Mouse (Mus musculus): ENCODE data around the gene Sesn1. TPM values are rescaled to one million over a fixed set of nuclear protein-coding genes. Genes with fewer than 3 reads are reported as not detected.

Sesn1 gene
- 30.5 and 32.5 TPM in 2 replicates for polyA plus RNA-seq (2014; fragmentation: Nextera tagmentation; extraction: Ambion mirVana)

DNA sequence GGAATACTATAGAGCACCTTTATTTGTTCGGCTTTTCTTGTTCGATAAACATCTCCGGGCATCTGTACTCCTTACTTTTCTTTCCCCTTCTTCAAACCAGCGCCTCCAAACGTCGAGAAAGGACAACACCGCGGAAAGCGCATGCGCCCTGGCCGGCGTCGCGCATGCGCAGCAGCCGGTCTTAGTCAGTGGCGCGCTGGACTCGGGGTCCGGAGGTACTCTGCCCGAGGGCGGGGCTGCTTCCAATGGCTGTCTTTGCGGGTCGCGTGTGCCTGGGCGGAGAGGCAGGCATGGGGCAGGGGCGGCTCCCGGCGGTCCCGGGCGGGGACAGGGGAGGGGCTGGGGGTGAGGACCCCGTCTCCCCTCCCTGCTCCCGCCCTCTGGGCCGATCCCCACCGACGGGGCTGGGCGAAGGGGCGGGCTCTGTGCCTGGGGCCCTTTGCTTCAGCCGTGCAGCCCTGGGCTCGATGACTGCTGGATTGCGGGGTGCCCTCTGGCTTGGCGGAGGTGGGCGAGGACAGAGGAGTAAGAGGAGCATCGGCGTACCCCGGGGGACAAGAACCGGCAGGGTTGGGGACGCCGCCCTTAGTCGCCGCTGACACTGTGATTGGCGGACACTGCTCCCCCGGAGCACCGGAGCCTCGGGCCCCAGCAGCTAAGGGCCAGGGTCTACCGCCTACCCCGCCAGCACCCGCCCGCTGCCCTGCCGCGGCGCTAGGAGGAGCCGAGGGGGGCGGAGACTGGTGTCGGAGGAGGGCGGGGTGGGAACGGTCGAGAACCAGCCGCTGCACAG, at the start of gene Sesn1, which contains the start of gene Cep57l1:
TSS of gene Sesn1 (plus strand) at position 165 of the 793 bp plus-strand sequence.
TSS of gene Cep57l1 (minus strand) at position 101 of the 793 bp plus-strand sequence.
- Histone ChIP-seq H3K27me3 (ENCODE audit: insufficient read depth, low read length) (no peaks in the 10 kb centered on the region), H3K4me3 (ENCODE audit: low read depth, low read length) (peak within 1 kb of the TSS; percentile 69), H3K27ac (ENCODE audit: low read depth) (peak within 1 kb of the TSS; percentile 96), H3K4me2 (peak within 1 kb of the TSS; percentile 81), H3K36me3 (ENCODE audit: insufficient read depth) (no peaks in the 10 kb centered on the region), H3K9me3 (ENCODE audit: low read depth, low read length) (no peaks in the 10 kb centered on the region), H3K9ac (peak within 1 kb of the TSS; percentile 73), H3K4me1 (ENCODE audit: insufficient read depth) (peaks cover 14% of the 10 kb centered on the region)
- WGBS, result under 1% methylated on average over 67 of the region's 69 CpGs
- peak; percentile 97 for DNase-seq
- peak; percentile 98 for ATAC-seq (ENCODE audit: insufficient read depth)
- TF ChIP-seq CTCF (IDR thresholded peaks at IDR 0.05; ENCODE audit: low read depth), result peak; percentile 11

DNA sequence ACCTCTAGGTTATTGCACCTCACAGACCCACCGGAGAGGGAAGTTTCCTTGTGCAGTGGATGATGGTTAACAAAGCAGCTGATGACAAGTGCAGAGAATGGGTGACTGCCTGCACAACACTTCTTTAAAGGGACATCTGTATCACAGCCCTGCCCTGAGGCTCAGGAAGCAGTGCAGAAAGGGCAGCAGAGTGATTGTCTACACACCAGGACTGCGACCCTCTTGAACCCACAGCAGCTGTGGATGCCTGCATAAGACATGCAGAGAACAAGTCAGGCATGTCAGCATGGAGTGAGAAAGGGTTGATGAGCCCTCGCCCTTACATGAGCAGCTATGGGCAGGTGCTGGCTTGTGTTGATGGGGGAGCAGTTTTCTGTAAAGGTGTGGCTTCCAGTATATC, 48.9 kb upstream of the Sesn1 start:
- no peaks in the 10 kb centered on the region for H3K9me3 ChIP-seq (ENCODE audit: low read depth, low read length)
- no peak overlapping the region for H3K4me2 ChIP-seq
- 70% methylated on average over 3 of the region's 3 CpGs for WGBS
- no peak for ATAC-seq (ENCODE audit: insufficient read depth)
- H3K4me3 ChIP-seq (ENCODE audit: low read depth, low read length), result no peak overlapping the region
- no peaks in the 10 kb centered on the region for H3K27me3 ChIP-seq (ENCODE audit: insufficient read depth, low read length)
- no peaks in the 10 kb centered on the region for H3K4me1 ChIP-seq (ENCODE audit: insufficient read depth)
- no peaks in the 10 kb centered on the region for H3K36me3 ChIP-seq (ENCODE audit: insufficient read depth)
- no peak for DNase-seq
- TF ChIP-seq CTCF (IDR thresholded peaks at IDR 0.05; ENCODE audit: low read depth), result no peak
- no peak overlapping the region for H3K9ac ChIP-seq
- no peak overlapping the region for H3K27ac ChIP-seq (ENCODE audit: low read depth)

DNA sequence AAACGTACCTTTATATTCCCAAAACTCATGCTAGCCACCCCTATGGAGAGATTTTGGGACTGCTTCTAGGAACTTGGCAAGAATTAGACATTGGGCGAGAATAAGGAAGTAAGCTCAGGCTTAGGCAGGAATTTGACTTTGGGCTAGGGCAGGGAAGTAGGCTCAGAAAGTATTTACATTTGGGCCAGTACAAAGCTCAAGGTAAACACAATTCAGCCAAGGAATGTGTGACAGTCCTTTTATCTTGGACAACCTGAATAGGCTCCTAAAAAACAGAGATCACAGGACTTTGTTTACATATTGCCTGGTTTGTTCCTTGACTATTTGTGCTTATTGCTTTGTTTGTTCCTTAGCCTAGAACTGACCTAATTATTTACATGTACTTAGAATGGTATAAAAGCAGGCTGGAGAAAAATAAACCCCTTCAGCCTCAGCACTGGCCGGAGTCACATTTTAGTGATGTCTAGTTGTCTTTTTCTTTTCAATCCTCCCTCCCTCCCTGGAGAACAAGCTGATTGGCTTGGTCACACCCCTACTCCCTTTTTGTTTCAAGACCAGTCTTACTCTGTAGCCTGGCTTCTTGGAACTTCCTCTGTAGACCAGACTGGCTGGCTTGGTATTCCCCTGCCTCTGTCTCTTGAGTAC, 45.9 kb upstream of the Sesn1 start:
- Histone ChIP-seq H3K9ac (no peak overlapping the region), H3K4me1 (ENCODE audit: insufficient read depth) (no peaks in the 10 kb centered on the region), H3K9me3 (ENCODE audit: low read depth, low read length) (no peaks in the 10 kb centered on the region), H3K4me2 (no peak overlapping the region), H3K27me3 (ENCODE audit: insufficient read depth, low read length) (no peaks in the 10 kb centered on the region), H3K36me3 (ENCODE audit: insufficient read depth) (no peaks in the 10 kb centered on the region), H3K27ac (ENCODE audit: low read depth) (no peak overlapping the region), H3K4me3 (ENCODE audit: low read depth, low read length) (no peak overlapping the region)
- ATAC-seq (ENCODE audit: insufficient read depth), result no peak
- WGBS, result 64% methylated on average over 3 of the region's 3 CpGs
- no peak for TF ChIP-seq CTCF (IDR thresholded peaks at IDR 0.05; ENCODE audit: low read depth)
- DNase-seq, result no peak

- no peak overlapping the region for H3K9ac ChIP-seq
- no peak overlapping the region for H3K27ac ChIP-seq (ENCODE audit: low read depth)
- H3K27me3 ChIP-seq (ENCODE audit: insufficient read depth, low read length), result no peaks in the 10 kb centered on the region
- no peaks in the 10 kb centered on the region for H3K9me3 ChIP-seq (ENCODE audit: low read depth, low read length)
- no peak overlapping the region for H3K4me3 ChIP-seq (ENCODE audit: low read depth, low read length)
- DNase-seq, result no peak
- no peak for ATAC-seq (ENCODE audit: insufficient read depth)
- 94% methylated on average over 4 of the region's 4 CpGs for WGBS
- TF ChIP-seq CTCF (IDR thresholded peaks at IDR 0.05; ENCODE audit: low read depth), result no peak
- H3K4me2 ChIP-seq, result no peak overlapping the region
- no peaks in the 10 kb centered on the region for H3K4me1 ChIP-seq (ENCODE audit: insufficient read depth)
- H3K36me3 ChIP-seq (ENCODE audit: insufficient read depth), result no peaks in the 10 kb centered on the region
Observed at GRCm38 (mm10) chr10:41765586-41765985, 44.1 kb upstream of the Sesn1 start.

DNA sequence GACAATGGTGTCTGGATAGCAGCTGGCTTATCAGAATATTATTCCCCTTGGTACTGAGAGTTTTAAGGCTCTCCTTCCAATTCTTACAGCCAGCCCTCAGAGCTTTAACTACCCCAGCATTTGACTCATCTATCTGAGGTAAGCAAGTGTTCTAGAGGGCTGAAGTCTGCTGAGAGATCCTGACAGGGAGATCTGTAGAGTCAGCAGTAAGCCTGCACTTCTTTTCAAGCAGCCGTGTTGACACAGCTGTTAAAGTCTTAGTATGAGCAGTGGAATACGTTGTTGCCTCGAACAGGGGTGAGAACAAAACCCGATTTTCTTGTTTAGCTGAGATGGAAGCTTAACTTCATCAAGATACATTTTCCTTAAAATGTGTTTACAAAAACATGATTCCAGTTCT, 43.5 kb upstream of the Sesn1 start:
- ATAC-seq (ENCODE audit: insufficient read depth) (no peak), DNase-seq (peak; percentile 21)
- Histone ChIP-seq H3K9ac (no peak overlapping the region), H3K27ac (ENCODE audit: low read depth) (no peak overlapping the region), H3K9me3 (ENCODE audit: low read depth, low read length) (no peaks in the 10 kb centered on the region), H3K4me2 (no peak overlapping the region), H3K36me3 (ENCODE audit: insufficient read depth) (no peaks in the 10 kb centered on the region), H3K4me3 (ENCODE audit: low read depth, low read length) (no peak overlapping the region), H3K27me3 (ENCODE audit: insufficient read depth, low read length) (no peaks in the 10 kb centered on the region), H3K4me1 (ENCODE audit: insufficient read depth) (no peaks in the 10 kb centered on the region)
- WGBS, result 44% methylated on average over 4 of the region's 4 CpGs
- TF ChIP-seq CTCF (IDR thresholded peaks at IDR 0.05; ENCODE audit: low read depth), result no peak

GRCm38 (mm10) chr10:41767254-41767653, 42.5 kb upstream of the Sesn1 start:
- TF ChIP-seq CTCF (IDR thresholded peaks at IDR 0.05; ENCODE audit: low read depth), result no peak
- H3K4me2 ChIP-seq, result no peak overlapping the region
- ATAC-seq (ENCODE audit: insufficient read depth) (no peak), DNase-seq (no peak)
- H3K9me3 ChIP-seq (ENCODE audit: low read depth, low read length), result no peaks in the 10 kb centered on the region
- WGBS, result 87% methylated on average over 6 of the region's 6 CpGs
- H3K4me3 ChIP-seq (ENCODE audit: low read depth, low read length), result no peak overlapping the region
- H3K27ac ChIP-seq (ENCODE audit: low read depth), result no peak overlapping the region
- H3K9ac ChIP-seq, result no peak overlapping the region
- no peaks in the 10 kb centered on the region for H3K36me3 ChIP-seq (ENCODE audit: insufficient read depth)
- no peaks in the 10 kb centered on the region for H3K4me1 ChIP-seq (ENCODE audit: insufficient read depth)
- no peaks in the 10 kb centered on the region for H3K27me3 ChIP-seq (ENCODE audit: insufficient read depth, low read length)

GRCm38 (mm10) chr10:41792375-41792774, 17.4 kb upstream of the Sesn1 start:
- H3K27ac ChIP-seq (ENCODE audit: low read depth), result no peak overlapping the region
- peaks cover 4% of the 10 kb centered on the region; the same call in 1 of the 2 replicates for H3K9me3 ChIP-seq (ENCODE audit: low read depth, low read length)
- no peak overlapping the region for H3K4me3 ChIP-seq (ENCODE audit: low read depth, low read length)
- no peak for ATAC-seq (ENCODE audit: insufficient read depth)
- H3K36me3 ChIP-seq (ENCODE audit: insufficient read depth), result 0 out of 2 replicates have a peak, but pooled peaks cover 7% of the 10 kb centered on the region
- no peak for DNase-seq
- TF ChIP-seq CTCF (IDR thresholded peaks at IDR 0.05; ENCODE audit: low read depth), result no peak
- H3K9ac ChIP-seq, result no peak overlapping the region
- H3K4me1 ChIP-seq (ENCODE audit: insufficient read depth), result no peaks in the 10 kb centered on the region
- no peaks in the 10 kb centered on the region for H3K27me3 ChIP-seq (ENCODE audit: insufficient read depth, low read length)
- WGBS, result 89% methylated on average over 6 of the region's 6 CpGs
- no peak overlapping the region for H3K4me2 ChIP-seq

Data from lung, embryonic 14.5 days (tissue).